Mouse (Mus musculus): Measurements from ENCODE around the gene Snd1.

GRCm38 (mm10) chr6:28880909-28881308 is 406.0 kb downstream of the Snd1 start:
- TF ChIP-seq CTCF (IDR thresholded peaks at IDR 0.05; ENCODE audit: low read depth, low read length) (no peak), POLR2A (IDR thresholded peaks at IDR 0.05; ENCODE audit: borderline replicate concordance, low read depth, low read length) (no peak; the same call in 1 of the 2 replicates)
